Mouse (Mus musculus): Measurements from ENCODE around the gene Ufl1. TPM values are rescaled to one million over a fixed set of nuclear protein-coding genes. Genes with fewer than 3 reads are reported as not detected.

Ufl1 gene
- total RNA-seq, 2 experiments from 2014 or later: 28.9 to 32.7 TPM

Other genes with a start within 250 kb of the Ufl1 start
- gene Fhl5, start 38.9 kb downstream of the Ufl1 start, total RNA-seq (2021): under 1 TPM in 1 of 2 experiments, not detected in 1; 0.52 TPM